Mouse (Mus musculus): ENCODE data around the gene Chpf2. TPM values are rescaled to one million over a fixed set of nuclear protein-coding genes. Genes with fewer than 3 reads are reported as not detected.

Gene Chpf2
- 12.2 and 14.2 TPM in 2 replicates for polyA plus RNA-seq (2014; fragmentation: Nextera tagmentation; extraction: Ambion mirVana)

DNA sequence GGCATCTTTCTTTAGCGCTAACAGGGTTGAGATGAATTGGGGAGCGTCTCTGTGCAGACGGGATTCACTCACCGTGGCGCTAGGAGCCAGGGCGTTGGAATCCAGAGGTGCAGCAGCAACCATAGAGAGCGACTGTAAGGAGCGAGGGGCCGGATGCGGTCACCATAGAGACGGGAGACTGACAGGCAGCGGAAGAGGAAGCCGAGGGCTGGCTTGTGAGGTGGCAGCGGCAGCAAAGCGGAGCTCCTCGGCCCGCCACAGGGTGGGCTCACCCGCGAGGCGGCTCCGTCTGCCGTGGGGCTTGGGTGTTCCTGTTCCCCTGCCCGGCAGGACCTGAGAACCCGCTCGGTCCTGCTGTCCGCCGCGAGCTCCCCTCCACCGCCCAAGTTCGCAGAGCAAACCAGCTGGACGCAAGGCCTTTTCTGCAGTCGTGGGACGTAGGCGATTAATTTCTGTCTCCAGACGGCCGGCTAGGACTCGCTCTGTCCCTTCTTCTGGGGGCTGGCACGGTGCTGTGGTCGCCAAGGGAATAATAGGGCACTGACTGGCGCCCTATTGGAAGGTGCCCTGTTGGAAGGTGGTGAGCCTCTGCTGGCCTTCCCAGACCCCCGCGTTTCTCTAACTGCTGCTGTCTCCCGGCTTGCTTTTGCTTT is at the start of gene Chpf2:
Gene Chpf2 (plus strand): TSS at position 195 of the 653 bp plus-strand sequence.
- Histone ChIP-seq H3K36me3 (ENCODE audit: insufficient read depth) (peaks cover 21% of the 10 kb centered on the region), H3K4me3 (ENCODE audit: low read depth, low read length) (peak within 1 kb of the TSS; percentile 76), H3K27ac (ENCODE audit: low read depth) (peak within 1 kb of the TSS; percentile 54; the same call in 1 of the 2 replicates), H3K4me2 (peak within 1 kb of the TSS; percentile 92), H3K9ac (peak within 1 kb of the TSS; percentile 76), H3K9me3 (ENCODE audit: low read depth, low read length) (no peaks in the 10 kb centered on the region), H3K4me1 (ENCODE audit: insufficient read depth) (peaks cover 8% of the 10 kb centered on the region; the same call in 1 of the 2 replicates), H3K27me3 (ENCODE audit: insufficient read depth, low read length) (no peaks in the 10 kb centered on the region)
- DNase-seq (peak; percentile 91), ATAC-seq (ENCODE audit: insufficient read depth) (peak; percentile 92)
- WGBS, result under 1% methylated on average over 43 of the region's 43 CpGs
- no peak for TF ChIP-seq CTCF (IDR thresholded peaks at IDR 0.05; ENCODE audit: low read depth)

DNA sequence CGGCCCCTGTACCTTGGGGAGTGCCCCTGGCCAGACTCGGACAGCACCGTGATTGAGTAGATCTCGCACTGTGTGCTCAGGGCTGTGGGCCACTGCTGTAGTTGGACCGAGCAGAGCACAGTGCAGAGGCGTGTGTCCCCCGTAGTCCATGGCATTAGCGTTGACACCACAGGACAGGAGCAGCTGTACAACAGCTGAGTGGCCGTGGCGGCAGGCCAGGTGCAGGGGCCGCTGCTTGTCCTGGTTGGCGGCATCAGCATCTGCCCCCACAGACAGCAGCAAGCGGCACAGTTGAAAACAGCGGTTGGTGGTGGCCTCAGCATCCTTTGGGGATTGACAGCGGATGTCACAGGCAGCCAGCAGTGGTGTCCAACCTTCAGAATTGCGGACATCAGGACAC is 48.9 kb upstream of the Chpf2 start:
- no peaks in the 10 kb centered on the region for H3K36me3 ChIP-seq (ENCODE audit: insufficient read depth)
- H3K9ac ChIP-seq, result no peak overlapping the region
- H3K27ac ChIP-seq (ENCODE audit: low read depth), result no peak overlapping the region
- H3K4me2 ChIP-seq, result no peak overlapping the region
- H3K4me3 ChIP-seq (ENCODE audit: low read depth, low read length), result no peak overlapping the region
- TF ChIP-seq CTCF (IDR thresholded peaks at IDR 0.05; ENCODE audit: low read depth), result no peak
- 60% methylated on average over 16 of the region's 16 CpGs for WGBS
- no peak for DNase-seq
- no peak for ATAC-seq (ENCODE audit: insufficient read depth)
- no peaks in the 10 kb centered on the region for H3K27me3 ChIP-seq (ENCODE audit: insufficient read depth, low read length)
- H3K4me1 ChIP-seq (ENCODE audit: insufficient read depth), result peaks cover 13% of the 10 kb centered on the region
- H3K9me3 ChIP-seq (ENCODE audit: low read depth, low read length), result no peaks in the 10 kb centered on the region

DNA sequence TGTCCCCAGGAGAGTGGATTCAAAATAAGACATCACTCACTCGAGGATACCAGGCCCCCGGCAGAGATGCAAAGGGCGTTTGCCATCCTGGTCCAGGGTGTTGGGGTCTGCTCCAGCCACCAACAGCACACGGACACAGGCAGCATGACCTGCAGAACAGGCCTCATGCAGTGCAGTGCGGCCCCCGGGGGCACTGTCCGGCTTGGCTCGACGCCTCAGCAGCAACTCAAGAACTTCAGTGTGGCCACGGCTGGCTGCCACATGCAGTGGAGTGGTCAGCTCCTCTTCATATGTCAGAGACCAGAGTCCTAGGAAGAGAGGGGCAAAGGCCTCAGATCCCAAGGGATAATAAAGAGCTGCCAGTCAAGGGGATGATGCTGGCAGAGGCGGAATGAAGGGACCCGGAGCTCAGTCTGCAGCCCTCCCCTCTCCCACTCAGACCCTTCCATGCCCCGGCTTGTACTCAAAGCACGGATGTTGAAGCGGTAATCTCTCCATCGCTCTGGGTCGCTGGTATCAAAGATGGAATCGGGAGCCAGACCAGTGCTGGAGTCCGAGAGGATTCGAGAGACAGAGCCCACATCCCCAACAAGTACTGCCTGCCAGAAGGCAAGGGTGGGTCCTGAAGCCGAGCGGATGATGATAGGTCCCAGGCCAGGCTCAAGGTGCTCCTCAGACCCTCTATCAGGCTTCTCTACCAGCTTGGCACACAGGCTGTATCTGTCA is 46.8 kb upstream of the Chpf2 start:
- H3K36me3 ChIP-seq (ENCODE audit: insufficient read depth), result no peaks in the 10 kb centered on the region
- no peak overlapping the region; the same call in 1 of the 2 replicates for H3K4me2 ChIP-seq
- ATAC-seq (ENCODE audit: insufficient read depth), result no peak
- H3K27me3 ChIP-seq (ENCODE audit: insufficient read depth, low read length), result no peaks in the 10 kb centered on the region
- no peak overlapping the region for H3K4me3 ChIP-seq (ENCODE audit: low read depth, low read length)
- peaks cover 13% of the 10 kb centered on the region for H3K4me1 ChIP-seq (ENCODE audit: insufficient read depth)
- no peak overlapping the region for H3K9ac ChIP-seq
- no peak for TF ChIP-seq CTCF (IDR thresholded peaks at IDR 0.05; ENCODE audit: low read depth)
- WGBS, result 79% methylated on average over 22 of the region's 22 CpGs
- no peak overlapping the region for H3K27ac ChIP-seq (ENCODE audit: low read depth)
- DNase-seq, result no peak
- no peaks in the 10 kb centered on the region for H3K9me3 ChIP-seq (ENCODE audit: low read depth, low read length)

DNA sequence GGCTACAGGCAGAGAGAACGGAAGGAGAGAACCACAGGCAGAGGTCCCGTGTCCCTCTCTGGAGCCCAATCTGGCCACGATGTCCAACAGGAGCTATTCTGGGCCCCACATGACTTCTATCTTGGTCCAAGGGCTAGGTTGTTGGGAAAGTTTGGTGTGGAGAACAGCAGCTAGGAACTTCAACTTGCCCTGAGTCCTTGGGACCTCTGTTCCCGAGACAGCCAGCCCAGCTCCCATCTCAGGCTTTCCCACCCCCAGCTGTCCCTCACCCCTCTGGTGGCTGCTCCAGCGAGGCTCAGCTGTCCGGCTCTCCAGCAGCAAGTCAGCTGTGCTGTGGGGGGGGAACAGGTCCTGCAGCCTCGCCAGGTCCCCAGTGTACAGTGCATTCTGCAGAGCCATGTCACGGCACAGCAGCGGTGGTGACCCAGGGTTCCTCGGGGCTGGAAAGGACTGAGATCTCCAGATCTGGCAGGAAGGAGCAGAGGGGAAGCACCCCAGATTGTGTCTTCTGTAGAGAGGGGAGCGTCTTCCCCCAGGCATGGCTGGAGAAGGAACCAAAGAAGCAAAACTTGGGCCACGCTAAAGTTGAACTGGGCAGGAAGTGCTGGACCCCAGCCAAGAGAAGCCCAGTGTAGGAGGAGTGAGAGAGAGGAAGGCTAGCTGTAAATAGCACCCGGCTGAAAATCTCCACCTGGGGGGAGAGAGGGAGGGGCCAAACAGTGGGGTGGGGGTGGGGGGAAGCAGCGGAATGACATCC is 46.0 kb upstream of the Chpf2 start, which contains the start of gene Asb10:
Gene Asb10 (minus strand): TSS at position 592 of the 757 bp plus-strand sequence.
- DNase-seq, result peak; percentile 82

DNA sequence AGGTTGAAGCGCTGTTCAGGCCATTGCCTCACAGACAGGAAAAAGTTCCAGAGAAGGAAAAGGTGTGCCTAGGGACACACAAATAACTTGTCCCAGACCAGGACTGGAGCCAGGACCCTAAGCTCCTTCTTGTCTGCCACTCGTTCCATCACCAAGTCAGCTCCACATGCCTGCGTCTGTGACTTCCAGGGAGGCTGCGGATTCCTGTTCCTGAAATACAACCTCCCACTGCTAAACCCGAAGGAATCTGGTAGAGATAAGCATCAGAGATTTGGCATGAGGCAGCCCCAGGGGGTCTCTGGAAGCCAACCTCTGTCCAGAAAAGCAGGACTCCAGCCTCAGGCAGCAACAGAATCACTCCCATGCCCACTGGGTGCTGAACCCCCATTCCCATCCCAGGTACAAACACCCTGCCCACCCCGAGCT is 45.4 kb upstream of the Chpf2 start:
- peak; percentile 18; the same call in 1 of the 2 replicates for ATAC-seq (ENCODE audit: insufficient read depth)
- no peak for TF ChIP-seq CTCF (IDR thresholded peaks at IDR 0.05; ENCODE audit: low read depth)
- WGBS, result 8% methylated on average over 6 of the region's 6 CpGs
- no peak overlapping the region; the same call in 1 of the 2 replicates for H3K9ac ChIP-seq
- no peak for DNase-seq
- no peak overlapping the region for H3K27ac ChIP-seq (ENCODE audit: low read depth)
- H3K9me3 ChIP-seq (ENCODE audit: low read depth, low read length), result no peaks in the 10 kb centered on the region
- no peaks in the 10 kb centered on the region for H3K36me3 ChIP-seq (ENCODE audit: insufficient read depth)
- peak overlapping the region; percentile 55 for H3K4me2 ChIP-seq
- peaks cover 13% of the 10 kb centered on the region for H3K4me1 ChIP-seq (ENCODE audit: insufficient read depth)
- no peaks in the 10 kb centered on the region for H3K27me3 ChIP-seq (ENCODE audit: insufficient read depth, low read length)
- peak overlapping the region; percentile 10; the same call in 1 of the 2 replicates for H3K4me3 ChIP-seq (ENCODE audit: low read depth, low read length)

More for the DNA sequence above, 46.0 kb upstream of the Chpf2 start, which contains the start of gene Asb10:
- 18% methylated on average over 14 of the region's 14 CpGs for WGBS
- no peaks in the 10 kb centered on the region for H3K27me3 ChIP-seq (ENCODE audit: insufficient read depth, low read length)
- peak; percentile 21; the same call in 1 of the 2 replicates for TF ChIP-seq CTCF (IDR thresholded peaks at IDR 0.05; ENCODE audit: low read depth)
- H3K9me3 ChIP-seq (ENCODE audit: low read depth, low read length), result no peaks in the 10 kb centered on the region
- peaks cover 13% of the 10 kb centered on the region for H3K4me1 ChIP-seq (ENCODE audit: insufficient read depth)
- ATAC-seq (ENCODE audit: insufficient read depth), result peak; percentile 80
- no peak within 1 kb of the TSS for H3K27ac ChIP-seq (ENCODE audit: low read depth)
- peak within 1 kb of the TSS; percentile 55 for H3K4me2 ChIP-seq
- peak within 1 kb of the TSS; percentile 10 for H3K4me3 ChIP-seq (ENCODE audit: low read depth, low read length)
- no peak within 1 kb of the TSS; the same call in 1 of the 2 replicates for H3K9ac ChIP-seq
- H3K36me3 ChIP-seq (ENCODE audit: insufficient read depth), result no peaks in the 10 kb centered on the region

DNA sequence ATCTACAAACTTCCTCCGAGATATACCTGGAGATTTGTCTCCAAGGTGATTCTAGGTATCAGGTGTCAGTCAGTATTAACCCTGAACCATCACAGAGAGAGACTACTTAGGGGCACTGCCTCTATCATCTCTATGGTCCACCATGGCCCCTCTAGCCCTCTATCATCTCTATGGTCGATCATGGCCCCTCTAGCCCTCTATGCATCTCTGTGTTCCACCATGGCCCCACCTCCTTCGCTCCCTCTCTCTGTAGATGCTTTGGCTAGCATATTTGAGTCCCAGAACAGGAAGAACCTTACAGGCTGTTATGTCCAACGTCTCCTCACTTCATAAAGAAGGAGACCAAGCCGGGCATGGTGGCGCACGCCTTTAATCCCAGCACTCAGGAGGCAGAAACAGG is 43.9 kb upstream of the Chpf2 start:
- ATAC-seq (ENCODE audit: insufficient read depth) (no peak), DNase-seq (no peak)
- H3K4me3 ChIP-seq (ENCODE audit: low read depth, low read length), result no peak overlapping the region
- no peaks in the 10 kb centered on the region for H3K27me3 ChIP-seq (ENCODE audit: insufficient read depth, low read length)
- H3K9ac ChIP-seq, result no peak overlapping the region
- whole genome bisulfite sequencing, result 74% methylated on average over 7 of the region's 7 CpGs
- H3K9me3 ChIP-seq (ENCODE audit: low read depth, low read length), result no peaks in the 10 kb centered on the region
- no peak overlapping the region for H3K4me2 ChIP-seq
- H3K36me3 ChIP-seq (ENCODE audit: insufficient read depth), result no peaks in the 10 kb centered on the region
- H3K4me1 ChIP-seq (ENCODE audit: insufficient read depth), result peaks cover 13% of the 10 kb centered on the region
- H3K27ac ChIP-seq (ENCODE audit: low read depth), result no peak overlapping the region
- no peak for TF ChIP-seq CTCF (IDR thresholded peaks at IDR 0.05; ENCODE audit: low read depth)
